Mouse (Mus musculus) liver, adult (tissue): ENCODE results near the gene Gpat3.
A peak's percentile ranks its signal among the peaks of the same experiment; 100 is the strongest.

Experiments
- GATA4 ChIP-seq: IDR thresholded peaks from 2 replicates; pipeline ENCODE4 v1.6.1; 2014; ENCODE audit warnings: mild to moderate bottlenecking, low read length; ENCODE audit not compliant: insufficient replicate concordance

Gene Gpat3

DNA sequence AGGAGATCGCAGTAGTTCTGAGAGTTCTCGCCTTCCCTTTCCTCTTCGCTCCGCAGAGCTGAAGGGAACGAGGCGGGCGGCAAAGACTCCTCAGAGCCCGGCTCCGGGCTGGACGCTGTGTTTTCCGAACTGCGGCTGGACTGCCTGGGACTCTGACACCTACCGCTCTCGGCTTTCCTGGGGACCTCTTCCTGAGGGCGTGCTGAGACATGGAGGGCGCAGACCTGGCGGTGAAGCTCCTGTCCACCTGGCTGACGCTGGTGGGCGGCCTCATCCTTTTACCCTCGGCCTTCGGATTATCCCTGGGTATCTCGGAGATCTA is 1.0 kb downstream of the Gpat3 start:
- no peak for TF ChIP-seq GATA4

DNA sequence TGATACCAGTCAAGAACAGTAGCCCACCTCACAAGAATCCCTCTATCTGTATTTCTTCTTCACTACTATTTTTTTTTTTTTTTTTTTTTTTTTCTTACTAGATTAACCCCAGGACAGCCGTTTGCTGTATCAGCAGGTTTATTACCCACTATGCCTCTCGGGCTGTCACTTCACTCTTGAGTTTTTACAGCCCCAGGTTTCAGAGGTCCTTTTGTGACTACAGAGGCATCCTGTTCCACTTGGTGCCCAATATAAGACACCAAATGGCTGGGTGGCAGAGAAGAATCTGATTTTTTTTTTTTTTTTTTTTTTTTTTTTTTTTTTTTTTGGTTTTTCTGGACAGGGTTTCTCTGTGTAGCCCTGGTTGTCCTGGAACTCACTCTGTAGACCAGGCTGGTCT is 1.6 kb downstream of the Gpat3 start:
- no peak for TF ChIP-seq GATA4

DNA sequence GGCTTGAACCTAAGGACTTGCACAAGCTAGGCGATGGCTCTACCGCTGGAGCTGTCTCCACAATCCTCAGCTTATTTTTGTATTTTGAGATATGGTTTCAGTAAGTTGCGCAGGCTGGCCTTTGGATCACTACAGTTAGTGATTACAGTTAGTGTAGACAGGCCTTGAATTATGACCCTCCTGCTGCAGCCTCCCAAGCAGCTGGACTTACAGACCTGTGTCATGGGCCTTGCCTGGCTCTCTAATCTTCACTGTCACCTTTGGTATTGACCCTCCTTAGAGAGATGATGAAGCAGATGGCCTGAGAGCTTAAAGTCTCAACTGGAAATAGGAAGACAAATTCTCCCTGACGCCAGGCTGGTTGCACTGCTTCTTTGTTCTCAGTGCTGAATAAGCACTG is 8.4 kb downstream of the Gpat3 start:
- no peak for TF ChIP-seq GATA4

- TF ChIP-seq GATA4, result no peak
Measured at GRCm38 (mm10) chr5:100856552-100856951, 11.0 kb downstream of the Gpat3 start.

DNA sequence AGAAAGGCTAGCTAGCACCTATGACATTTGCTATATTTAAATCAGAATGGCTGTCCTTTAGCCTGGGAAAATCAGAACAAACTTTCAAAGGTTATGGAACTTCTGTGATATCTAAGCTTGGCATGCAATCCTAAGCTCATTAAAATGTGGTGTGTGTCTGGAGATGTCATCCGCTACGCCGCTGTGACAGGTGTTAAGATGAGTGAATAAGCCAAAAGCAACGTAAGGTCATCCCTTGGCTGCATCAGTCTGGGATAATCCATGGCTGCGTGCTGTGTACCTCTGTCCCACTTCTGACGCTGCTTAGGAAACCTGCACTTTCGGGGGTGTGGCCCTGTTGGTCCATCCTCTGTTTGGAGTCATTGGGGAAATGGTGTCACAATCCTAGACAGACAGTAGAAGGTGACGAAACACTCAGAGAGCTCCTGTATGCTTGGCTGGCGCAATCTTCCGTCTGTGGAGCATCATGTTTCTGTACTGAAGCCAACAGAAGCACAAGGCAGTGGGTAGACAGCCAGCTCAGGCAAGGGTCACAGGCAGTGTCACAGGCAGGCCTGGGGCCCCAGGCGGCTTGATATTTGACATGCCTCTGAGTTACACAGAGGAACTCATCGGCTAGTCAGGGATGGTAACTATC is 15.0 kb downstream of the Gpat3 start:
- TF ChIP-seq GATA4, result no peak

GRCm38 (mm10) chr5:100861140-100861539 is 15.6 kb downstream of the Gpat3 start:
- peak; percentile 59; the same call in 1 of the 2 replicates for TF ChIP-seq GATA4

GRCm38 (mm10) chr5:100861811-100862210 is 16.3 kb downstream of the Gpat3 start:
- no peak for TF ChIP-seq GATA4

- TF ChIP-seq GATA4, result no peak
Measured at GRCm38 (mm10) chr5:100863091-100863490, 17.6 kb downstream of the Gpat3 start.

DNA sequence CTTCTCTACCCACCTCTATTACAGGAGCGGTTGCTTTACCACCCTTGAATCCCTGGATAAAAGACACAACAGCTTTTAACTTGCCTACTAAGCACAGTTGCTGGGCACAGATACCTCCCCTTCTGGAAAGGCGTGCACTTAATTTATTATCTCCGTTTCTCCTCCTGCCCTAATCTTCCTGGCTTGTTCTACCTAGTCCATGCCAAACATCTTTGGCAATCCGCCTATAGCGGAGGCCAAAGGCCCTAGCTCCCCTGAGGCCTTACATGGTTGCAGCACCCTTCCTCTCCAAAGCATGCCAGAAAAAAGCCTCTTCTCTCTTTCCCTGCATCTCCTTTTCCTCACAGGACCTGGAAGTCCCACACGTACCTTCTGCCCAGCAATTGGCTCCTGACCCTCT is 18.9 kb downstream of the Gpat3 start:
- TF ChIP-seq GATA4, result no peak

- TF ChIP-seq GATA4, result no peak
Measured at GRCm38 (mm10) chr5:100866183-100866582, 20.7 kb downstream of the Gpat3 start.

DNA sequence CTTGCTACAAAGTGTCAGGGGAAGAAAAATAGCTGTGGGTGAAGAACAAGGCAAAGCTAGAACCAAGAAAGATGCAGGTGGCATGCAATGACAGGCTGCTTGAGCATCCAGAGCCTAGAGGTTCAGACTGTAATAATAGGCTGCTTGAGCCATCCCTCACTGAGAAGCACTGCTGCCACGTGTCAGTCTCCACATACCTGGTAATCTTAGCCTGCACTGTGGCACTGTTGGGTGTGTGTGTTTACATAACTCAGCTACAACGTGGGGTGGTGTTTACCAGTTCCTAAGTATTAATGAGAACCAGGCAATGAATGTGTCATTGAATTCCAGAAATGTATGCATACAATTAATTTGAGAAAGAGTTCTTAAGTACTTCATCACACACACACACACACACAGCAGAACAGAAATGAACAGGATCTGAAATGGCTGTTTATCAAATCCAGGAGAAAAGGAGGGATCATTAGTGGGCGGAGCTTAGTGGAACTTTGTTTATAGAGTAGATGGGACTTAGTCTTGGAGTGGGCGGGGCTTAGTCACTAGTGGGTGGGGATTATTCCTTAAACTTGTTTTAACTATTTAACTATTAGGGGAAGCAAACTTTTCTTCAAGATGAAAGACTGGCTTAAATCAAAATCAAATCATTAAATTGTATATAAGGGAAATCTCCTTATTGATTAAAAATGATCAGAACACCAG is 23.8 kb downstream of the Gpat3 start:
- no peak for TF ChIP-seq GATA4

GRCm38 (mm10) chr5:100871987-100872386 is 26.5 kb downstream of the Gpat3 start:
- no peak for TF ChIP-seq GATA4

DNA sequence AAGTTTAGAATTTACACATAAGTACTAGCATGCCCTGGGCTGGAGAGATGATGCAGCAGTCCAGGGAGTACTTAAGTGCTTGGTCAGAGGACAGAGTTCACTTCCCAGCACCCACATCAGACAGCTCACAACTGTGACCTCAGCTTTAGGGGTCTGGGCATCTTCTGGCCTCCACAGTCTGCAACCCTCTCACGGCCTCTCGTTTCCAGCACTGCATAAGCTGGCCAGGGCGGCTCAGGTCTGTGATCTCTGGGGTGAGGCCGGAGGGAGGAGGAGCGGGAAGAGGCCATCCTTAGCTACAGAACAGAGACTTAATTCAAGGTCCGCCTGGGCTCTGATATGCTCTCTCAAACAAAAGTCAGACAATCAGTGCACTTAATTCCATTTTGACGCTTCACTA is 29.2 kb downstream of the Gpat3 start:
- no peak for TF ChIP-seq GATA4

GRCm38 (mm10) chr5:100875180-100875579 is 29.7 kb downstream of the Gpat3 start:
- TF ChIP-seq GATA4, result no peak

GRCm38 (mm10) chr5:100877021-100877420 is 31.5 kb downstream of the Gpat3 start:
- TF ChIP-seq GATA4, result no peak

DNA sequence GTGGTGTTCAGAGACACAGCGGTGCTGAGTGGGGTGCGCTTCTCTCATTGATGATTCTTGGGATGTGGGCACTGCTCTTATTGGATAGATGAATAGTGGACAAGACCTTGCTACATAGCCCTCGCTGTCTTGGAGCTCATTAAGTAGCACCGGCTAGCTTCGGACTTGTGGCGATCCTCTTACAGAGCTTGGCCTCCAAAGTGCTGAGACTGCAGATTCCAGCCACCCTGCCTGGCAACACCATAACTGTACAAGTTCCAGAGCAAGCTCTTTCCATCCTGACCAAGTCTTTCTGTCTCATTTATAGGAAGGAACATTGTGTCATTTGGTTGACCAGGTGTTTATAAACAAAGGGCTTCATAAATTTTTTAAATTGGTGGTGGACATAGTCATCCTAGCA is 39.7 kb downstream of the Gpat3 start:
- no peak for TF ChIP-seq GATA4
